Mouse (Mus musculus) liver, embryonic 14.5 days (tissue): ENCODE measurements around the gene Dusp2.

Source experiments
- CTCF ChIP-seq: IDR thresholded peaks from 2 replicates; pipeline ENCODE4 v1.5.1; 2016; ENCODE audit warnings: antibody characterized with exemption, low read depth, control low read depth
- EP300 ChIP-seq: IDR thresholded peaks from 2 replicates; pipeline ENCODE4 v1.6.1; 2016; ENCODE audit warnings: antibody characterized with exemption, low read depth

DNA sequence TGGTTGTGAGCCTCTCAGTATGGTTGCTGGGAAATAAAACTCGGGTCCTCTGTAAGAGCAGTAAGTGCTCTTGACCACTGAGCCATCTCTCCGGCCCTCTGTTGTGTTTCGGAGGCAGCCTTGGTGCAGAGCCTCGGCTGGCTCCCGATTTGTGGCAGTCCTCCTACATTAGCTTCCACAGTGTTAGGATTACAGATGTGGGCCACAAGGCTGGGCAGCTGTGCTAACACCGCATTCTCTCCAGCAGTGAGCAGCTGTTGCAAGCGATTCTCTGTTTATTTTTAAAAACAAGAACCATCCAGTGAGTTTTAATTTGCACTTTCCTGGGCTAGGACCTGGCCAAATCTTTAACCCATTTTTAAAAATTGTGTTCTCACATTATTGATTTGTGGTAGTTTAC, 47.9 kb downstream of the Dusp2 start:
- TF ChIP-seq CTCF (no peak), EP300 (no peak)
